Mouse (Mus musculus) hindbrain, embryonic 10.5 days (tissue): ENCODE results near the gene Adgrb3. TPM values are rescaled to one million over a fixed set of nuclear protein-coding genes. Genes with fewer than 3 reads are reported as not detected.

Experiments used
- DNase-seq: peaks from one replicate; pipeline ENCODE4 v3.0.0-alpha.2; 2017; ENCODE audit warnings: low spot score
- H3K27ac ChIP-seq: fragments of 300-500 bp; sonication (generic); 2 replicates; pipeline ENCODE4 v1.5.1; 2016; ENCODE audit warnings: mild to moderate bottlenecking, moderate library complexity
- H3K27me3 ChIP-seq: fragments of 300-500 bp; sonication (generic); 2 replicates; pipeline ENCODE4 v1.6.1; 2016; ENCODE audit warnings: mild to moderate bottlenecking; ENCODE audit not compliant: poor library complexity, insufficient read depth, severe bottlenecking
- H3K36me3 ChIP-seq: fragments of 300-500 bp; sonication (generic); 2 replicates; pipeline ENCODE4 v1.6.1; 2016; ENCODE audit warnings: mild to moderate bottlenecking, moderate library complexity
- H3K4me1 ChIP-seq: fragments of 300-500 bp; sonication (generic); replicated peaks from 2 replicates; pipeline ENCODE4 v1.6.1; 2016; ENCODE audit warnings: mild to moderate bottlenecking
- H3K4me3 ChIP-seq: fragments of 300-500 bp; sonication (generic); 2 replicates; pipeline ENCODE4 v1.5.1; 2016; ENCODE audit warnings: mild to moderate bottlenecking, moderate library complexity
- H3K9me3 ChIP-seq: fragments of 300-500 bp; sonication (generic); 2 replicates; pipeline ENCODE4 v1.6.1; 2016; ENCODE audit warnings: mild to moderate bottlenecking, moderate library complexity
- WGBS: fragments of 180-500 bp; shearing (Covaris S2); methylation state at CpG from one replicate; pipeline ENCODE4 v1.1.7; 2016; 5-methylcytosine and 5-hydroxymethylcytosine counted together
- polyA plus RNA-seq: library from polyadenylated mRNA; unstranded; fragments of >200 nt; fragmentation: Nextera tagmentation; extraction: Ambion mirVana; gene quantifications from 2 replicates; pipeline ENCODE4 v1.2.1, GENCODE M21; 2016

Gene Adgrb3
- polyA plus RNA-seq, 1 experiment from 2014 or later = 8.4 TPM

DNA sequence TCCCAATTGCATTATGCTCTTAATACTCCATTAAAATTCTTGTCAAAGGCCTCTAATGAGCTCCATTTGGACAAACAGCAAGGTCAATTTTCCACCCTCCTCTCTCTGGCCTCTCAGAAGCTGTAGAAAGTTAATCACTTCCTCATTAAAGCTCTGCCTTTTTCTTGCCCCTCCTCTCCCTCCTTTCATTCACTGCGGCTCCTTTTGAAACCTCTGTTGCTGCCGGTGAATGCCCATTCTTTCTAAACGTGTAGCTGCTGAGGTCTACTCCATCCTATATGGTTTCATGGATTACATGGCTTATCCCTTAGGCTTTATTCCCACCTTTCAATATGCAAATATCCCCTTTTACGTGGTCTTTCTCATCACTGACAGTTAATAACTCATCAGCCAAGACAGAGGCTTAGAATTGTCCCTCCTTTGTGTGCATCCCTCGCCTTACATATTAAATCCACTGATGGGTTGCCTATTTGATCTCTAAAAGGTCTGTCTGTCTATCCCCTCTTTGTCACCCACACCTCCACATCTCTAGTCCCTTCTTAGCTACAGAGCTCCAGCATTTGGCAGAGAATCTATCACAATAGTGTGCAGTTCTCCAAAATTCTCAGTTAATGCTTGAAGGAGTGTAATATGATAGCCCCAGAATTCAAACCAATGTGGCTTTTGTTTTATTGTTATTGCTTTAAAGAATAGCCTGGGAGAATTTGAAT lies 741.3 kb downstream of the Adgrb3 start:
- H3K36me3 ChIP-seq = no peaks in the 10 kb centered on the region
- no peaks in the 10 kb centered on the region for H3K9me3 ChIP-seq
- H3K4me3 ChIP-seq = no peak overlapping the region
- WGBS = 29% methylated on average over 5 of the region's 5 CpGs
- H3K27ac ChIP-seq = no peak overlapping the region
- peaks cover 15% of the 10 kb centered on the region for H3K4me1 ChIP-seq
- no peaks in the 10 kb centered on the region for H3K27me3 ChIP-seq
- no peak for DNase-seq

DNA sequence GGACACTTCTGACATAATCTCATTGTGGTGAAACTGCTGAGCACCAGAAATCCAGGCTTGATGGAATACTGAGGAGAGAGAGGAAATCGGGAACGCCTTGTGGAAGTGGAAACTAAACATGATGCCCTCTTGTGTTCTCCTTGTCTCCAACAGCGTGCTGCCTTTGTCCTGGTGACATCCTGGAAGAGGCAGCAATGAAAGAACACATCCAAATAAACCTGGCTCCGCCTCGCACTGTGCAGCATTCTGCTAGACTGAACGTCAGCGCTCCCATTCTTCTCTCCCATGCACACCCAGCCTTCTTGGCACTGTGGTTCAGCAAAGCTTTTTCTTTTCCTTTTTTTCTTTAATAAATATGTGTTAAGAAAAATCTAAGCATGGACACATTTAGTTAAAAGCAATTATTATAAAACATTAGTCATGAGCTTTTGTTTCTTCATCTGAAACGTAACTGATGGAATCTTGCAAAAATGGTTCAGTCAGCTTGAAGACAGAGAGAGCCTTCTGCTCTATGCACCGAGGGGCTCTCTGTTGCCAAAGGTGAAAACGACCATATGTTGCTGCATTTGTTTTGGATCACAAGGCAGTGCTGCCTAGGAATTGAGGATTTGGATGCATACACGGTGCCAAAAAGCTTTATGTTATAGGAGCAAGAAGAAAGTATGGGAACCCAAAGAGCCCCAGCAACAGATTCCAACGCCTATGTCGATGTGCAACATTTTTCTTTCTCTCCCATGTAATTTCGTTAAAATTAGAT lies 743.7 kb downstream of the Adgrb3 start:
- H3K4me3 ChIP-seq = no peak overlapping the region
- H3K27me3 ChIP-seq = no peaks in the 10 kb centered on the region
- peaks cover 15% of the 10 kb centered on the region for H3K4me1 ChIP-seq
- no peaks in the 10 kb centered on the region for H3K36me3 ChIP-seq
- 0 out of 2 replicates have a peak overlapping the region, but pooled peaks have one; percentile 16 for H3K27ac ChIP-seq
- no peaks in the 10 kb centered on the region for H3K9me3 ChIP-seq
- no peak for DNase-seq
- 66% methylated on average over 14 of the region's 14 CpGs for WGBS

DNA sequence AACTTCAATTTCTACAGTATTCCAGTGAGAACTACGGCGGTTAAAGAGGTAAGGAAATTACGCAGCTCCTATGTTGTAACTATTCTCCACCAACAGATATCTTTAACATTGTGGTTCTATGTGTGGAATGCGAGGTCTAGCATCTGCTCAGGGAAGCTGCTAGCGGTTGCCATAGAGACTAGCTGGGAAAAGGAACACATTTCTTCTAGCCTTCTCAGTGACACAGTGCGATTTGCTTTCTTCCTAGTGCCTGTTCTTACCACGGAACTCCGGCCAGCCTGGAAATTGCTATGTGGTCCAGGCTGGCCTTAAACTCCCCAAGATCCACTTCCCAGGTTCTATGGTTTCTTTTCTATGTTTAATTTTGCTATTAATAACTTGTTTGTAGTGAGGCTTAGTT lies 747.1 kb downstream of the Adgrb3 start:
- no peak for DNase-seq
- Histone ChIP-seq H3K36me3 (no peaks in the 10 kb centered on the region), H3K27ac (no peak overlapping the region), H3K9me3 (no peaks in the 10 kb centered on the region), H3K27me3 (no peaks in the 10 kb centered on the region), H3K4me1 (peaks cover 8% of the 10 kb centered on the region), H3K4me3 (no peak overlapping the region)
- 69% methylated on average over 8 of the region's 8 CpGs for WGBS

DNA sequence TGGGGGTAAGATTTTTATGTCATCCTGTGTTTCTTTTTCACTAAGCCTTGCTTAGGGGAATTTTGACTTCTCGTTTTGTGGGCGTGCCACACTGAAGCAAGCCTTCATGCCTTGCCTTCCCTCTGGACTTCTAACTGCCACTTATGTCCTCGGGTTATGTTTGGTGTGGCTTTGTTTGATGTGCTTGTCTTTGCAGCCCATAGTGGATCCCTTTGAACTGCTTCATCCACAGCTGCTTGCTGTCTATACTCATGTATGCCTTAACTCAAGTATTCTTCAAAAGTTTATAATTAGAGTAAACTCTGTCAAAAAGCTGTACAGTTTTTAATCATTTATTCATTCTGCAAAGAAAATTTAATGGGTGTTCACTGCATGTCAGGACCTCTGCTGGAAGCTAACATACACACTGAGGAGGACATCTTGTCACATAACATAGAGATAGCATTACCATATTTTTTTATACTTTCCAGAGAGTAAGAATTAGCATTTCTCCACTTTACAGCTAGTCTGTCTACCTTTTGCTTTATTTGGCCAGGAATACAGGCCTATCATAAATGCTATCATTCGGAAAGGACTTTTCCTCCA lies 748.1 kb downstream of the Adgrb3 start:
- Histone ChIP-seq H3K4me3 (no peak overlapping the region), H3K9me3 (no peaks in the 10 kb centered on the region), H3K4me1 (peaks cover 8% of the 10 kb centered on the region), H3K27me3 (no peaks in the 10 kb centered on the region), H3K27ac (no peak overlapping the region), H3K36me3 (no peaks in the 10 kb centered on the region)
- 73% methylated on average over 4 of the region's 4 CpGs for WGBS
- no peak for DNase-seq

DNA sequence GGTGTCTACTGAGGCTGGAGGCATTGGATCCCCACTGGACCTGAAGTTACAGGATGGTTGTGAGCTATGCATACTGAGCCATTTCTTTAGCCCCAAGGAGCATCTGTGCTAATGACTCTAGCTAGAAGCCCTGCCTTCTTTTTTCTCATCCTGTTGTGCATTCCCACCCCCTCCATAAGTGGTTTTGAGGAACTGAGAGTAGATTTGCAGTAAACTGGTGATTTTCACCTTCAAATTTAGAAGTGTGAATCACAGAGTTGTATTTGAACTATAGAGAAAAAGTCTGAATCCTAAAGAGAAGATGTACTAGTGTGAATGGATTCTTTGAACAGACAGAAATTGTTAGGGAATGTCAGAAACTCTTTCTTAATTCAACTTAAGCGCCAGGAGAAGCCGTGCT lies 750.1 kb downstream of the Adgrb3 start:
- WGBS = 89% methylated on average over 2 of the region's 2 CpGs
- H3K27me3 ChIP-seq = no peaks in the 10 kb centered on the region
- no peaks in the 10 kb centered on the region for H3K4me1 ChIP-seq
- H3K36me3 ChIP-seq = no peaks in the 10 kb centered on the region
- no peak overlapping the region for H3K4me3 ChIP-seq
- no peak overlapping the region for H3K27ac ChIP-seq
- H3K9me3 ChIP-seq = no peaks in the 10 kb centered on the region
- DNase-seq = no peak

DNA sequence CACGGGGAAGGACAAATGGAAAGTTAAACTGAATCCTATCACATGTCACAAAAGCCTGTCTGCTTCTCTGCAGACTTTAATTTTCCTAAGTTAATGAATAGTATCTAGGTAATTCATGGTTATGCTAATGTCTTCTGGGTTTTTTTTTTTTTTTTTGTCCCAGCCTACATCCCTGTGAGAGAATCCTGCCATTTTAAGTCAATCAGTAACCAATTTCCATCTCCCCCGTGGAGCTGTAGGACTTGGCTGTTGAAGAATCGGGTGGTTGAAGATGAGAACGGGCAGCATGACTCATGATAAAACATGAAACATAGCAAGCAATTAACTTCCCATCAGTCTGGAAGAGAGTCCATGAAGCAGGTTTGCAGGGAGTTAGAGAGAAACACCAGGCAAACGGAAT lies 753.6 kb downstream of the Adgrb3 start:
- DNase-seq = no peak
- Histone ChIP-seq H3K9me3 (no peaks in the 10 kb centered on the region), H3K27ac (no peak overlapping the region), H3K36me3 (no peaks in the 10 kb centered on the region), H3K27me3 (no peaks in the 10 kb centered on the region), H3K4me3 (no peak overlapping the region), H3K4me1 (no peaks in the 10 kb centered on the region)
- 74% methylated on average over 5 of the region's 5 CpGs for WGBS

DNA sequence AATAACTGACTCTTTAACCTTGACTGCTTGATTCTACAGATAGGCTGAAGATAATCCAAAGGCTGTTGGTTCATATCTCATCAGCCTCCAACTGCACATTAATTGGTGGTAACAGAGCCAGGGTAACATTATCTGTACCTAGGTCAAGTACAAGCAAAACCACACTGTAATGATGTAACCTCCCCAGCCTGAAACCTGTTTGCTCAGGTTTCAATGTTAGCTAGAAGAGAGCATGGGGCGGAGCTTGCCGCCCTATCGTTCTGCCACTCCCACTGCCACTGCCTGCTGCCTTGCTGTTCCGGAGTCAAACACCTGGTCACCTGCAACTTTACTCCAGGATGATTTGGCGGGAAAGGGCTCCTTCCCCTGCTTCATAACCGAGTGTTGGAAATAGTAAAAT lies 765.5 kb downstream of the Adgrb3 start:
- Histone ChIP-seq H3K27ac (no peak overlapping the region), H3K4me1 (no peaks in the 10 kb centered on the region), H3K4me3 (no peak overlapping the region), H3K9me3 (no peaks in the 10 kb centered on the region), H3K36me3 (no peaks in the 10 kb centered on the region), H3K27me3 (no peaks in the 10 kb centered on the region)
- no peak for DNase-seq
- 31% methylated on average over 6 of the region's 6 CpGs for WGBS

DNA sequence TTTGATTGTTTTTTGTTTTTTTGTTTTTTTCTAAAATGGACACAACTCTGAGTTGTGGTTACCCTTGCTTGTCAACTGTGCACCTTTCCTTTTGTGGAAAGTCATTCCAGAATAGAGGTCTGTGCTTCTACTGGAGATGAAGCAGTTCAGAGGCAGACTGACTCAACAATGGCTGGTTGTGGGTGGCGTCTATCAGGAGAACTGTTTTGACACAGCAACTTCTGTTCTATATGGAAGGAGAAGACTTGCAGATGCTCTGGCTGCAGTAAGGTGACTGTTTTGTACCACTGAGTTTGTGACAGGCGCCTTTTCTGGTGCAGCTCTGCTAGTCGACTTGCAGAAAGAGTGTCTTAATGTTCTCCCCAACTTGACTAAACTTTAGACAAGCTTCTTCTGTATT lies 768.6 kb downstream of the Adgrb3 start:
- no peak overlapping the region for H3K27ac ChIP-seq

DNA sequence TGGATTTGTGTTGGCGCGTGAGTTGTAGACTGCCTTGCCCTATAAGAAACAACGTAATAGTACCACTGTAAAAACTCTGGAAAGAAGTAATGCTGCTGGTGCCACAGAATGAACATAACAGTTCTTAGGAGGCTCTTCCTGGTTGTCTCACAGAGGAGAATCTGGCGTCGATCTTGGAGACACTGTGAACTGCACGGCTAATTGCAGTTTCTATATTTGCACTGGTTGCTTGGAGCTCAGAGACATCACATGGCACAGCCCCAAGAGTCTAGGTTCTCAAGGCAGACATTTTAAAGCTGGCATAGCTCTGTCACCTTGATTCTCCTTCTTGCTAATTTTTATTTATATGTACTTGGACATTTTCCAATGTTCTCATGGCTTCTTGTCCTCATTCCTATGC lies 769.3 kb downstream of the Adgrb3 start:
- no peak for DNase-seq
- 92% methylated on average over 6 of the region's 6 CpGs for WGBS
- Histone ChIP-seq H3K27me3 (no peaks in the 10 kb centered on the region), H3K36me3 (no peaks in the 10 kb centered on the region), H3K27ac (no peak overlapping the region), H3K4me3 (no peak overlapping the region), H3K4me1 (no peaks in the 10 kb centered on the region), H3K9me3 (no peaks in the 10 kb centered on the region)

More for the DNA sequence above, 768.6 kb downstream of the Adgrb3 start:
- Histone ChIP-seq H3K27me3 (no peaks in the 10 kb centered on the region), H3K4me3 (no peak overlapping the region), H3K9me3 (no peaks in the 10 kb centered on the region), H3K36me3 (no peaks in the 10 kb centered on the region), H3K4me1 (no peaks in the 10 kb centered on the region)
- 84% methylated on average over 3 of the region's 3 CpGs for WGBS
- DNase-seq = no peak

DNA sequence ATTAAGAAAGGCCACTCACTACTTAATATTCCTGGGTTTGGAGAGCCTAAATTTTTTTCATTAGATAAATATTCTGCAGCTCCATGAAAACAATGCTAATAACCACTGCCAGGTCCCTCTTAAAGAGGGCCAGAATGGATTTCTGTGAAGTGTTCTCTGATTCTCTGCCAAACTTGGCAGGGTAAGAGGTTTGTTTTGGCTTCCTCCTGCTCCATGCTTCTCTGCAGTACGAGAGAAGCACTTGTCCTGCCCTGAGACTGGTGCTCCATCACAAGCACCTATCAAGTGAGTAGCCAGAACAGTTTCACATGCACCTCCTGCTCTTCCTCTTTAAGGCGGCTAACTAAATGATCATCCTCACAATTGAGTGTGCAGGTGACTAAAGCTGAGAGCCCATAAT lies 771.9 kb downstream of the Adgrb3 start:
- Histone ChIP-seq H3K4me3 (no peak overlapping the region), H3K9me3 (no peaks in the 10 kb centered on the region), H3K36me3 (no peaks in the 10 kb centered on the region), H3K4me1 (no peaks in the 10 kb centered on the region), H3K27me3 (no peaks in the 10 kb centered on the region), H3K27ac (no peak overlapping the region)
- no peak for DNase-seq
- WGBS = 84% methylated on average over 2 of the region's 2 CpGs

DNA sequence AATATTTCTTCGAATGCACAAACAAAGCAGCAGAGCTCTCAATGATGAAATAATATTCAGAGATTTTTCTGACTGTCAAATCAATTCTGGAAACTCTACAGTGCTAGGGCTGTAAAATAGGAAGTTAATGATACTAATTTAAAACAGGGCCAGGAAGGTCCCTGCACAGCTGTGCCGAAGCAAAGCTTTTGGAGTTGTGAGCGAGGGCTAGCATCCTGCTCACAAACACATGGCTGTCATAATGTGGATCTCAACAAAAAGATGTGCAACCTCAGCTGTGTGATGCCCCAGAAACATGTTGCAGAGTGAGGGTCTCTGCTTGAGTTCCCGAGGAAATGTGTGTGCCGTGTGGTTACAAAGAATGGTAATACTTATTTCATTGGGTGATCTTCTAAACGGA lies 772.3 kb downstream of the Adgrb3 start:
- Histone ChIP-seq H3K4me1 (no peaks in the 10 kb centered on the region), H3K27me3 (no peaks in the 10 kb centered on the region), H3K27ac (no peak overlapping the region), H3K4me3 (no peak overlapping the region), H3K36me3 (no peaks in the 10 kb centered on the region), H3K9me3 (no peaks in the 10 kb centered on the region)
- 83% methylated on average over 6 of the region's 6 CpGs for WGBS
- no peak for DNase-seq

DNA sequence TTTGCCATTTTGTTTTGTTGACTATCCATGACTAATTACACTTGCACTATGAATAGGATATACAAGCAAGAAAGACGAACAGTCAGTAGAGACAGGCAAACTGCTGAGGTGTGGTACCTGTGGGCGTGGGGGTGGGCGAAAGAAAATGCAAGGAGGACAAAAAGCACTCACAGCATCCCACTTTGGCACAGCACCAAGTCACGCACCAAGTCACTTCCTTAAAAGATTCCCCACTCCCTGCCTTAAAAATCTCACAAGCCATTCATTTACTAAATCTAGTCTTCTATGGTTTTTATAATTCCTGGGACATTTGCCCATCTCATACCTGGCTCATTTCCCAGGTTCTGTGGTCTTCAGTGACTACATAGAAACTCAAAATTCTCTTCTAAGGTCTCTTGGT lies 787.4 kb downstream of the Adgrb3 start:
- WGBS = 77% methylated on average over 4 of the region's 4 CpGs

DNA sequence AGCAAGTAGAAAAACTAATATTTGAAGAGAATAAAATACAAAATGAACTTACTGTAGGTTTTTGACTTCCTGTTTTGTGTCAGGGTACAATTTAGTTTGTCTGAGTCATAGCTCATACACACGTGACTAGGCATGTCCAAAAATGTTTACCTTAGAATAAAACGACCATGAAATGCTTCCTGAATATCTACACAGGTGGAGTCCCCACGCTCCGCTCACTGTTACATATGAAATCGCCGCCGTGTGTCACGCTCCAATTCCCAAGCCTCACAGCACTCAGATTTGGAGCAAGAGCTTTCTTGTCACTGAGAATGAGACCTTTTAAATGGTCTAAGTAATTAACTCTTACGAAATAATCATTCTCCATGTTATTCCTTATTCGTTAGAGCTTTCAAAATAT lies 795.3 kb downstream of the Adgrb3 start:
- no peak for DNase-seq
- H3K36me3 ChIP-seq = no peaks in the 10 kb centered on the region
- H3K27ac ChIP-seq = no peak overlapping the region
- H3K27me3 ChIP-seq = no peaks in the 10 kb centered on the region
- 72% methylated on average over 10 of the region's 10 CpGs for WGBS
- H3K4me1 ChIP-seq = peaks cover 10% of the 10 kb centered on the region; the same call in 1 of the 2 replicates
- H3K4me3 ChIP-seq = no peak overlapping the region
- no peaks in the 10 kb centered on the region for H3K9me3 ChIP-seq

More for the DNA sequence above, 787.4 kb downstream of the Adgrb3 start:
- Histone ChIP-seq H3K4me1 (no peaks in the 10 kb centered on the region), H3K36me3 (no peaks in the 10 kb centered on the region), H3K27ac (no peak overlapping the region), H3K27me3 (no peaks in the 10 kb centered on the region), H3K4me3 (no peak overlapping the region), H3K9me3 (no peaks in the 10 kb centered on the region)
- no peak for DNase-seq
